Comparison of ENCODE assay signal across 11 mouse cellular contexts in genomic region chr17:35236996-35237395, GRCm38 (mm10). TPM values are rescaled to one million over a fixed set of nuclear protein-coding genes. Genes with fewer than 3 reads are reported as not detected.
DNase-seq lines count a peak whose midpoint lies in the region; ATAC-seq and TF ChIP-seq lines count a peak whose summit lies in the region.
"Had no signal": no experiment of that assay in that cellular context is flagged by ENCODE, and none has a peak within 500 bp of the region (broad histone marks: within the 10 kb centered on the region; RNA-seq: fewer than 3 reads in every experiment).

No protein-coding gene starts in this region.

- WGBS in embryonic facial prominence, embryonic 10.5 days = 77% methylated on average over 9 of the region's 9 CpGs
- WGBS in hindbrain, embryonic 10.5 days = 78% methylated on average over 9 of the region's 9 CpGs
- 63% methylated on average over 9 of the region's 9 CpGs for WGBS in midbrain, postnatal 0 days

- H3K9ac ChIP-seq in midbrain, postnatal 0 days (replicated peaks; ENCODE audit: low read length, poor library complexity, severe bottlenecking) = peak overlapping the region; percentile 66
- H3K9ac ChIP-seq: embryonic facial prominence, embryonic 12.5 days had no signal

- H3K4me3 ChIP-seq in layer of hippocampus, adult 2 months = peak overlapping the region; percentile 78
- H3K4me3 ChIP-seq in embryonic facial prominence, embryonic 10.5 days = peak overlapping the region; percentile 72; the same call in 1 of the 2 replicates
- H3K4me3 ChIP-seq in hindbrain, embryonic 10.5 days = peak overlapping the region; percentile 74
- H3K4me3 ChIP-seq in midbrain, postnatal 0 days (ENCODE audit: low read depth, low read length) = peak overlapping the region; percentile 42

- no peaks in the 10 kb centered on the region for H3K27me3 ChIP-seq in embryonic facial prominence, embryonic 10.5 days (replicated peaks; ENCODE audit: low read depth, poor library complexity, severe bottlenecking)
- H3K27me3 ChIP-seq in hindbrain, embryonic 10.5 days (ENCODE audit: insufficient read depth, poor library complexity, severe bottlenecking) = no peaks in the 10 kb centered on the region
- no peaks in the 10 kb centered on the region for H3K27me3 ChIP-seq in midbrain, postnatal 0 days (ENCODE audit: insufficient read depth, low read length)
- H3K27me3 ChIP-seq: embryonic facial prominence, embryonic 12.5 days; limb, embryonic 13.5 days had no signal

- no peak for TF ChIP-seq CTCF in layer of hippocampus, adult 2 months (conservative IDR thresholded peaks at IDR 0.05)
- no peak for TF ChIP-seq CTCF in midbrain, postnatal 0 days (IDR thresholded peaks at IDR 0.05)

- DNase-seq in layer of hippocampus, adult 2 months (ENCODE audit: low spot score in 2 of 2) = no peak
- DNase-seq in layer of hippocampus, adult 8-10 months (ENCODE audit: low spot score in 2 of 2) = no peak
- DNase-seq in embryonic facial prominence, embryonic 10.5 days (ENCODE audit: low spot score) = no peak
- no peak for DNase-seq in hindbrain, embryonic 10.5 days (ENCODE audit: low spot score)
- no peak for DNase-seq in midbrain, postnatal 0 days (ENCODE audit: low spot score)
- no peak for DNase-seq in B cell, adult 2 months
- DNase-seq in kidney, postnatal 36 days = no peak

- H3K4me1 ChIP-seq in embryonic facial prominence, embryonic 10.5 days = peaks cover 41% of the 10 kb centered on the region
- H3K4me1 ChIP-seq in hindbrain, embryonic 10.5 days (replicated peaks) = peaks cover 48% of the 10 kb centered on the region
- H3K4me1 ChIP-seq in midbrain, postnatal 0 days (ENCODE audit: insufficient read depth, low read length) = peaks cover 5% of the 10 kb centered on the region; the same call in 1 of the 2 replicates

- peaks cover 11% of the 10 kb centered on the region for H3K36me3 ChIP-seq in embryonic facial prominence, embryonic 10.5 days (replicated peaks)
- H3K36me3 ChIP-seq in hindbrain, embryonic 10.5 days = peaks cover 18% of the 10 kb centered on the region
- H3K36me3 ChIP-seq in midbrain, postnatal 0 days (ENCODE audit: insufficient read depth, low read length) = 0 out of 2 replicates have a peak, but pooled peaks cover 15% of the 10 kb centered on the region
- H3K36me3 ChIP-seq: embryonic facial prominence, embryonic 12.5 days had no signal

- peak overlapping the region; percentile 93 for H3K27ac ChIP-seq in layer of hippocampus, adult 2 months
- H3K27ac ChIP-seq in embryonic facial prominence, embryonic 10.5 days (replicated peaks) = no peak overlapping the region
- peak overlapping the region; percentile 98 for H3K27ac ChIP-seq in hindbrain, embryonic 10.5 days
- peak overlapping the region; percentile 92 for H3K27ac ChIP-seq in midbrain, postnatal 0 days (ENCODE audit: low read depth, low read length)
- H3K27ac ChIP-seq: limb, embryonic 13.5 days had no signal

- no peak for ATAC-seq in midbrain, postnatal 0 days (ENCODE audit: low FRiP score)

- H3K4me2 ChIP-seq in midbrain, postnatal 0 days (ENCODE audit: low read depth, low read length, poor library complexity, severe bottlenecking) = peak overlapping the region; percentile 89

- H3K9me3 ChIP-seq in embryonic facial prominence, embryonic 10.5 days = no peaks in the 10 kb centered on the region
- H3K9me3 ChIP-seq in hindbrain, embryonic 10.5 days = no peaks in the 10 kb centered on the region
- H3K9me3 ChIP-seq in midbrain, postnatal 0 days (ENCODE audit: low read length) = no peaks in the 10 kb centered on the region
- H3K9me3 ChIP-seq: embryonic facial prominence, embryonic 12.5 days; limb, embryonic 13.5 days had no signal

RNA-seq across cellular contexts. Expression of gene Nfkbil1, which starts 1.4 kb away (rescaled TPM):
- 10 to 100 TPM; 13.3 to 15.1 TPM for total RNA-seq in layer of hippocampus, adult 2 months (2021)
- total RNA-seq in layer of hippocampus, adult 8-10 months (2022) = 10 to 100 TPM; 12.9 to 16.4 (median 14.9) TPM
- 9.3 and 9.6 TPM in 2 replicates for polyA plus RNA-seq in embryonic facial prominence, embryonic 10.5 days (2016; fragmentation: Nextera tagmentation; extraction: Ambion mirVana)
- 10.2 and 11.6 TPM in 2 replicates for polyA plus RNA-seq in hindbrain, embryonic 10.5 days (2016; fragmentation: Nextera tagmentation; extraction: Ambion mirVana)
- total RNA-seq in midbrain, postnatal 0 days (2014; rRNA removed) = 17.0 and 18.5 TPM in 2 replicates
- 11.2 and 12.3 TPM in 2 replicates for polyA plus RNA-seq in midbrain, postnatal 0 days (2015; fragmentation: Nextera tagmentation; extraction: Ambion mirVana)

RNA-seq across cellular contexts. Expression of gene Atp6v1g2, which starts 3.5 kb away (rescaled TPM):
- 100 to 1,000 TPM; 615 to 646 TPM for total RNA-seq in layer of hippocampus, adult 2 months (2021)
- 100 to 1,000 TPM; 592 to 630 (median 612) TPM for total RNA-seq in layer of hippocampus, adult 8-10 months (2022)
- polyA plus RNA-seq in embryonic facial prominence, embryonic 10.5 days (2016; fragmentation: Nextera tagmentation; extraction: Ambion mirVana) = 5.2 and 5.6 TPM in 2 replicates
- polyA plus RNA-seq in hindbrain, embryonic 10.5 days (2016; fragmentation: Nextera tagmentation; extraction: Ambion mirVana) = 7.6 and 12.9 TPM in 2 replicates
- total RNA-seq in midbrain, postnatal 0 days (2014; rRNA removed) = 109 and 117 TPM in 2 replicates
- 210 and 232 TPM in 2 replicates for polyA plus RNA-seq in midbrain, postnatal 0 days (2015; fragmentation: Nextera tagmentation; extraction: Ambion mirVana)

RNA-seq across cellular contexts. Expression of gene Ddx39b, which starts 4.5 kb away (rescaled TPM):
- total RNA-seq in layer of hippocampus, adult 2 months (2021) = 100 to 1,000 TPM; 230 to 239 TPM
- 100 to 1,000 TPM; 216 to 231 (median 222) TPM for total RNA-seq in layer of hippocampus, adult 8-10 months (2022)
- polyA plus RNA-seq in embryonic facial prominence, embryonic 10.5 days (2016; fragmentation: Nextera tagmentation; extraction: Ambion mirVana) = 726 and 735 TPM in 2 replicates
- 661 and 692 TPM in 2 replicates for polyA plus RNA-seq in hindbrain, embryonic 10.5 days (2016; fragmentation: Nextera tagmentation; extraction: Ambion mirVana)
- 261 and 288 TPM in 2 replicates for total RNA-seq in midbrain, postnatal 0 days (2014; rRNA removed)
- polyA plus RNA-seq in midbrain, postnatal 0 days (2015; fragmentation: Nextera tagmentation; extraction: Ambion mirVana) = 320 and 329 TPM in 2 replicates

RNA-seq across cellular contexts. Expression of gene Gm16181, which starts 16.4 kb away (rescaled TPM):
- not detected for total RNA-seq in layer of hippocampus, adult 2 months (2021)
- total RNA-seq in layer of hippocampus, adult 8-10 months (2022) = not detected
- polyA plus RNA-seq in embryonic facial prominence, embryonic 10.5 days (2016; fragmentation: Nextera tagmentation; extraction: Ambion mirVana) = 0.33 and 0.40 TPM in 2 replicates
- 0.42 and 0.46 TPM in 2 replicates for polyA plus RNA-seq in hindbrain, embryonic 10.5 days (2016; fragmentation: Nextera tagmentation; extraction: Ambion mirVana)
- not detected in 2 replicates for total RNA-seq in midbrain, postnatal 0 days (2014; rRNA removed)
- 0.33 TPM in 1 of 2 replicates, not detected in the other for polyA plus RNA-seq in midbrain, postnatal 0 days (2015; fragmentation: Nextera tagmentation; extraction: Ambion mirVana)
- total RNA-seq: heart, adult 18-20 months; MEL had no signal
- polyA plus RNA-seq: embryonic facial prominence, embryonic 12.5 days had no signal

RNA-seq across cellular contexts. Expression of gene H2-D1, which starts 25.5 kb away (rescaled TPM):
- 10 to 100 TPM; 15.7 to 21.2 TPM for total RNA-seq in layer of hippocampus, adult 2 months (2021)
- total RNA-seq in layer of hippocampus, adult 8-10 months (2022) = 100 to 1,000 TPM in 2 of 4 experiments, 10 to 100 TPM in 2; 23.2 to 135 (median 64.4) TPM
- polyA plus RNA-seq in embryonic facial prominence, embryonic 10.5 days (2016; fragmentation: Nextera tagmentation; extraction: Ambion mirVana) = 30.3 and 32.9 TPM in 2 replicates
- 54.3 and 60.1 TPM in 2 replicates for polyA plus RNA-seq in hindbrain, embryonic 10.5 days (2016; fragmentation: Nextera tagmentation; extraction: Ambion mirVana)
- 75.4 and 78.0 TPM in 2 replicates for total RNA-seq in midbrain, postnatal 0 days (2014; rRNA removed)
- polyA plus RNA-seq in midbrain, postnatal 0 days (2015; fragmentation: Nextera tagmentation; extraction: Ambion mirVana) = 130 and 148 TPM in 2 replicates
